15 mouse cellular contexts compared by ENCODE assay signal in the genomic region with DNA sequence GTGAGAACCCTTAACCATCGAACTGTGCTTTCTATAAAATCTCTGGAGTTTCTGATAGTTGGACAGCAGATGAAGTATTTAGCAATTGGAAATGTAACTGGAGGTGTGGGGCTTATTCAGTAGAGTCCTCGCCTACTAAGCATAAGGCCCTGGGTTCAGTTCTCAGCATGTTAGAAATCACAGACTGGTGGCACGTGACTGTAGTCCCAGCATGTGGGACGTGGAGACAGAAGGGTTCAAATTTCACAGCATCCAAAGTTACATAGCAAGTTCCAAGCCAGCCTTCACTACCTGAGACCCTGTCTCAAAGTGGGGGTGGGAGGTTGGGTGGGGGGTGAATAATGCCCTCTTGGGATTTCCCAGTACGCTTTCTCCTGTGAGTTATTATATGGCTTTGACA. TPM values are rescaled to one million over a fixed set of nuclear protein-coding genes. Genes with fewer than 3 reads are reported as not detected.
DNase-seq lines count a peak whose midpoint lies in the region; ATAC-seq and TF ChIP-seq lines count a peak whose summit lies in the region.
"Had no signal": no experiment of that assay in that cellular context is flagged by ENCODE, and none has a peak within 500 bp of the region (broad histone marks: within the 10 kb centered on the region; RNA-seq: fewer than 3 reads in every experiment).

No protein-coding gene starts in this region.

- H3K4me2 ChIP-seq in hindbrain, postnatal 0 days (ENCODE audit: low read depth, low read length) = peak overlapping the region; percentile 31; the same call in 1 of the 2 replicates
- H3K4me2 ChIP-seq in neural tube, embryonic 13.5 days = no peak overlapping the region

- no peak for TF ChIP-seq POLR2A in heart, adult 2 months (IDR thresholded peaks at IDR 0.05; ENCODE audit: insufficient read depth, low read depth, low read length)

- no peaks in the 10 kb centered on the region for H3K27me3 ChIP-seq in heart, adult 2 months (ENCODE audit: control insufficient read depth, insufficient read depth, low read length)
- no peaks in the 10 kb centered on the region for H3K27me3 ChIP-seq in hindbrain, postnatal 0 days (ENCODE audit: insufficient read depth, low read length)
- H3K27me3 ChIP-seq in hindbrain, embryonic 10.5 days (ENCODE audit: insufficient read depth, poor library complexity, severe bottlenecking) = no peaks in the 10 kb centered on the region
- H3K27me3 ChIP-seq in neural tube, embryonic 13.5 days = no peaks in the 10 kb centered on the region
- H3K27me3 ChIP-seq: forebrain, embryonic 15.5 days had no signal

- no peak for ATAC-seq in hindbrain, postnatal 0 days
- no peak for ATAC-seq in neural tube, embryonic 13.5 days (ENCODE audit: low read depth)
- ATAC-seq: activated CD4-positive, CD25-positive, alpha-beta regulatory T cell, adult 4 months; intestine, postnatal 0 days had no signal

- H3K4me3 ChIP-seq in heart, adult 2 months = no peak overlapping the region
- no peak overlapping the region for H3K4me3 ChIP-seq in hindbrain, postnatal 0 days (ENCODE audit: low read length)
- no peak overlapping the region for H3K4me3 ChIP-seq in hindbrain, embryonic 10.5 days
- no peak overlapping the region for H3K4me3 ChIP-seq in neural tube, embryonic 13.5 days
- H3K4me3 ChIP-seq: forebrain, embryonic 15.5 days; heart, embryonic 10.5 days had no signal

- peaks cover 4% of the 10 kb centered on the region for H3K36me3 ChIP-seq in heart, adult 2 months (ENCODE audit: control insufficient read depth, insufficient read depth, low read length)
- no peaks in the 10 kb centered on the region for H3K36me3 ChIP-seq in hindbrain, postnatal 0 days (ENCODE audit: insufficient read depth, low read length)
- H3K36me3 ChIP-seq in hindbrain, embryonic 10.5 days = no peaks in the 10 kb centered on the region; the same call in 1 of the 2 replicates
- H3K36me3 ChIP-seq in neural tube, embryonic 13.5 days = no peaks in the 10 kb centered on the region
- H3K36me3 ChIP-seq: forebrain, embryonic 15.5 days; heart, embryonic 10.5 days had no signal

- peak; percentile 48 to 54 for DNase-seq in cerebellum, postnatal 14 days
- no peak for DNase-seq in cerebellum, postnatal 4 days (ENCODE audit: low spot score in 2 of 2)
- no peak for DNase-seq in heart, adult 2 months
- DNase-seq in heart, adult 8-10 months (ENCODE audit: low spot score) = no peak
- no peak for DNase-seq in hindbrain, postnatal 0 days (ENCODE audit: low spot score)
- no peak for DNase-seq in hindbrain, embryonic 10.5 days (ENCODE audit: low spot score)
- no peak for DNase-seq in neural tube, embryonic 10.5 days (ENCODE audit: extremely low spot score, low spot score)

- TF ChIP-seq CTCF in heart, adult 2 months (IDR thresholded peaks at IDR 0.05) = no peak
- no peak for TF ChIP-seq CTCF in hindbrain, postnatal 0 days (IDR thresholded peaks at IDR 0.05; ENCODE audit: low read depth)

- intact Hi-C loops in heart, adult 2 months (cut with DNase I) = no loop called here

- H3K4me1 ChIP-seq in heart, adult 2 months (ENCODE audit: control insufficient read depth, insufficient read depth, low read length) = peaks cover 8% of the 10 kb centered on the region
- no peaks in the 10 kb centered on the region; the same call in 1 of the 2 replicates for H3K4me1 ChIP-seq in hindbrain, postnatal 0 days (ENCODE audit: insufficient read depth, low read length)
- peaks cover 8% of the 10 kb centered on the region; the same call in 1 of the 2 replicates for H3K4me1 ChIP-seq in hindbrain, embryonic 10.5 days (replicated peaks)
- H3K4me1 ChIP-seq in neural tube, embryonic 13.5 days (replicated peaks) = peaks cover 23% of the 10 kb centered on the region

- H3K9me3 ChIP-seq in hindbrain, postnatal 0 days (ENCODE audit: low read length) = no peaks in the 10 kb centered on the region
- no peaks in the 10 kb centered on the region for H3K9me3 ChIP-seq in hindbrain, embryonic 10.5 days
- no peaks in the 10 kb centered on the region for H3K9me3 ChIP-seq in neural tube, embryonic 13.5 days
- H3K9me3 ChIP-seq: forebrain, embryonic 15.5 days; heart, embryonic 10.5 days had no signal

- WGBS in heart, adult 2 months = 55% methylated on average over 5 of the region's 5 CpGs
- 51% methylated on average over 5 of the region's 5 CpGs for WGBS in hindbrain, postnatal 0 days
- WGBS in hindbrain, embryonic 10.5 days = 59% methylated on average over 5 of the region's 5 CpGs
- WGBS in neural tube, embryonic 13.5 days = 60% methylated on average over 5 of the region's 5 CpGs

- H3K79me2 ChIP-seq in heart, adult 2 months (replicated peaks; ENCODE audit: control insufficient read depth, insufficient read depth, low read length) = no peaks in the 10 kb centered on the region

- H3K9ac ChIP-seq in heart, adult 2 months (ENCODE audit: low read depth, low read length) = no peak overlapping the region
- H3K9ac ChIP-seq in hindbrain, postnatal 0 days (replicated peaks; ENCODE audit: low read length) = no peak overlapping the region
- no peak overlapping the region for H3K9ac ChIP-seq in neural tube, embryonic 13.5 days
- H3K9ac ChIP-seq: forebrain, embryonic 15.5 days; hindbrain, embryonic 14.5 days had no signal

- TF ChIP-seq EP300 in heart, adult 2 months (IDR thresholded peaks at IDR 0.05; ENCODE audit: insufficient read depth, low read depth, low read length) = no peak

- H3K27ac ChIP-seq in heart, adult 2 months = peak overlapping the region; percentile 77
- no peak overlapping the region for H3K27ac ChIP-seq in hindbrain, postnatal 0 days
- H3K27ac ChIP-seq in hindbrain, embryonic 10.5 days = no peak overlapping the region
- H3K27ac ChIP-seq in neural tube, embryonic 13.5 days (replicated peaks) = 0 out of 2 replicates have a peak overlapping the region, but pooled peaks have one; percentile 52
- H3K27ac ChIP-seq: heart, embryonic 10.5 days; hindbrain, embryonic 14.5 days had no signal

RNA-seq across cellular contexts. Expression of a gene that starts 30.9 kb away (rescaled TPM):
- 10 to 100 TPM; 27.8 to 28.7 TPM for total RNA-seq in heart, adult 2 months (2021)
- polyA plus RNA-seq in heart, adult 2 months (2012; rRNA removed) = 3.0 and 3.9 TPM in 2 replicates
- total RNA-seq in heart, adult 8-10 months (2022) = 10 to 100 TPM; 22.1 to 29.5 (median 26.8) TPM
- total RNA-seq in hindbrain, postnatal 0 days (2014; rRNA removed) = 2.4 and 2.6 TPM in 2 replicates
- polyA plus RNA-seq in hindbrain, postnatal 0 days (2015; fragmentation: Nextera tagmentation; extraction: Ambion mirVana) = 2.5 and 3.1 TPM in 2 replicates
- polyA plus RNA-seq in hindbrain, embryonic 10.5 days (2016; fragmentation: Nextera tagmentation; extraction: Ambion mirVana) = 1.6 and 2.8 TPM in 2 replicates
- polyA plus RNA-seq in neural tube, embryonic 13.5 days (2015; fragmentation: Nextera tagmentation; extraction: Ambion mirVana) = 3.1 and 4.9 TPM in 2 replicates
- total RNA-seq: hematopoietic stem cell, adult 5-6 weeks; MEL had no signal

Comparison
In these comparisons a context has a peak if more than half of its experiments do, and no peak if none do; other contexts are left out.
1. DNase-seq: peak in cerebellum, postnatal 14 days (2 of 2); none in cerebellum, postnatal 4 days (0 of 2), heart, adult 2 months (0 of 2), heart, adult 8-10 months (single experiment), hindbrain, postnatal 0 days (single experiment), hindbrain, embryonic 10.5 days (single experiment) and neural tube, embryonic 10.5 days (single experiment).
2. H3K27ac ChIP-seq: peak in heart, adult 2 months (single experiment) and neural tube, embryonic 13.5 days (single experiment); none in hindbrain, postnatal 0 days (single experiment) and hindbrain, embryonic 10.5 days (single experiment).